Mouse (Mus musculus): ENCODE data around the gene Pigo. TPM values are rescaled to one million over a fixed set of nuclear protein-coding genes. Genes with fewer than 3 reads are reported as not detected.

The Pigo gene
- total and polyA plus RNA-seq, 3 experiments = 20.1 to 26.5 (median 21.0) TPM

GRCm38 (mm10) chr4:43040114-43040572 lies 14.5 kb upstream of the Pigo start:
- Histone ChIP-seq H3K9ac (ENCODE audit: low read depth, low read length) (peak overlapping the region; percentile 80), H3K79me2 (replicated peaks; ENCODE audit: control insufficient read depth, insufficient read depth, low read length) (no peaks in the 10 kb centered on the region), H3K36me3 (ENCODE audit: control insufficient read depth, insufficient read depth, low read length) (no peaks in the 10 kb centered on the region), H3K27ac (peak overlapping the region; percentile 86), H3K4me1 (ENCODE audit: control insufficient read depth, insufficient read depth, low read length) (peaks cover 13% of the 10 kb centered on the region), H3K4me3 (peak overlapping the region; percentile 78), H3K27me3 (ENCODE audit: control insufficient read depth, insufficient read depth, low read length) (no peaks in the 10 kb centered on the region)
- DNase-seq = peak; percentile 93 to 97
- intact Hi-C loops (cut with DNase I) = loop anchor here (10.0 kb wide), 1 partner anchor 365 kb away; no protein-coding TSS in a partner anchor
- 1% methylated on average over 25 of the region's 25 CpGs for WGBS
- TF ChIP-seq POLR2A (IDR thresholded peaks at IDR 0.05; ENCODE audit: insufficient read depth, low read depth, low read length) = peak; percentile 64
- TF ChIP-seq CTCF (IDR thresholded peaks at IDR 0.05) = no peak; the same call in 1 of the 2 replicates

- DNase-seq = no peak
- H3K27me3 ChIP-seq (ENCODE audit: control insufficient read depth, insufficient read depth, low read length) = no peaks in the 10 kb centered on the region
- no peaks in the 10 kb centered on the region for H3K36me3 ChIP-seq (ENCODE audit: control insufficient read depth, insufficient read depth, low read length)
- peak overlapping the region; percentile 86 for H3K27ac ChIP-seq
- H3K4me3 ChIP-seq = peak overlapping the region; percentile 78
- WGBS = 2% methylated on average over 11 of the region's 11 CpGs
- H3K9ac ChIP-seq (ENCODE audit: low read depth, low read length) = peak overlapping the region; percentile 80
- TF ChIP-seq EP300 (IDR thresholded peaks at IDR 0.05; ENCODE audit: insufficient read depth, low read depth, low read length) (no peak), CTCF (IDR thresholded peaks at IDR 0.05) (no peak), POLR2A (IDR thresholded peaks at IDR 0.05; ENCODE audit: insufficient read depth, low read depth, low read length) (no peak)
- intact Hi-C loops (cut with DNase I) = loop anchor here (10.0 kb wide), 1 partner anchor 365 kb away; no protein-coding TSS in a partner anchor
- no peaks in the 10 kb centered on the region for H3K79me2 ChIP-seq (replicated peaks; ENCODE audit: control insufficient read depth, insufficient read depth, low read length)
- H3K4me1 ChIP-seq (ENCODE audit: control insufficient read depth, insufficient read depth, low read length) = peaks cover 10% of the 10 kb centered on the region
These were observed 14.0 kb upstream of the Pigo start for GRCm38 (mm10) chr4:43039609-43040008.

GRCm38 (mm10) chr4:43038567-43039495 lies 13.2 kb upstream of the Pigo start:
- no peaks in the 10 kb centered on the region for H3K27me3 ChIP-seq (ENCODE audit: control insufficient read depth, insufficient read depth, low read length)
- no peak for TF ChIP-seq EP300 (IDR thresholded peaks at IDR 0.05; ENCODE audit: insufficient read depth, low read depth, low read length)
- TF ChIP-seq POLR2A (IDR thresholded peaks at IDR 0.05; ENCODE audit: insufficient read depth, low read depth, low read length) = no peak
- no peak for TF ChIP-seq CTCF (IDR thresholded peaks at IDR 0.05)
- peak overlapping the region; percentile 78 for H3K4me3 ChIP-seq
- H3K79me2 ChIP-seq (replicated peaks; ENCODE audit: control insufficient read depth, insufficient read depth, low read length) = no peaks in the 10 kb centered on the region; the same call in 1 of the 2 replicates
- WGBS = 37% methylated on average over 15 of the region's 15 CpGs
- peak; percentile 40 to 53 for DNase-seq
- intact Hi-C loops (cut with DNase I) = no loop called here
- H3K9ac ChIP-seq (ENCODE audit: low read depth, low read length) = 0 out of 2 replicates have a peak overlapping the region, but pooled peaks have one; percentile 1
- no peaks in the 10 kb centered on the region for H3K36me3 ChIP-seq (ENCODE audit: control insufficient read depth, insufficient read depth, low read length)
- H3K27ac ChIP-seq = peak overlapping the region; percentile 86
- H3K4me1 ChIP-seq (ENCODE audit: control insufficient read depth, insufficient read depth, low read length) = peaks cover 9% of the 10 kb centered on the region

GRCm38 (mm10) chr4:43037860-43038566 lies 12.4 kb upstream of the Pigo start:
- no peak overlapping the region for H3K4me3 ChIP-seq
- H3K9ac ChIP-seq (ENCODE audit: low read depth, low read length) = no peak overlapping the region
- no peak for DNase-seq
- no peak overlapping the region for H3K27ac ChIP-seq
- WGBS = 27% methylated on average over 4 of the region's 4 CpGs
- H3K36me3 ChIP-seq (ENCODE audit: control insufficient read depth, insufficient read depth, low read length) = no peaks in the 10 kb centered on the region
- TF ChIP-seq POLR2A (IDR thresholded peaks at IDR 0.05; ENCODE audit: insufficient read depth, low read depth, low read length) (no peak), EP300 (IDR thresholded peaks at IDR 0.05; ENCODE audit: insufficient read depth, low read depth, low read length) (no peak), CTCF (IDR thresholded peaks at IDR 0.05) (no peak)
- H3K79me2 ChIP-seq (replicated peaks; ENCODE audit: control insufficient read depth, insufficient read depth, low read length) = no peaks in the 10 kb centered on the region; the same call in 1 of the 2 replicates
- no peaks in the 10 kb centered on the region for H3K27me3 ChIP-seq (ENCODE audit: control insufficient read depth, insufficient read depth, low read length)
- intact Hi-C loops (cut with DNase I) = no loop called here
- H3K4me1 ChIP-seq (ENCODE audit: control insufficient read depth, insufficient read depth, low read length) = peaks cover 9% of the 10 kb centered on the region

GRCm38 (mm10) chr4:43036356-43036755 lies 10.7 kb upstream of the Pigo start:
- Histone ChIP-seq H3K36me3 (ENCODE audit: control insufficient read depth, insufficient read depth, low read length) (no peaks in the 10 kb centered on the region), H3K4me1 (ENCODE audit: control insufficient read depth, insufficient read depth, low read length) (peaks cover 11% of the 10 kb centered on the region), H3K4me3 (no peak overlapping the region), H3K9ac (ENCODE audit: low read depth, low read length) (no peak overlapping the region), H3K27me3 (ENCODE audit: control insufficient read depth, insufficient read depth, low read length) (no peaks in the 10 kb centered on the region), H3K27ac (no peak overlapping the region), H3K79me2 (replicated peaks; ENCODE audit: control insufficient read depth, insufficient read depth, low read length) (no peaks in the 10 kb centered on the region; the same call in 1 of the 2 replicates)
- intact Hi-C loops (cut with DNase I) = no loop called here
- TF ChIP-seq CTCF (IDR thresholded peaks at IDR 0.05) (no peak), EP300 (IDR thresholded peaks at IDR 0.05; ENCODE audit: insufficient read depth, low read depth, low read length) (no peak), POLR2A (IDR thresholded peaks at IDR 0.05; ENCODE audit: insufficient read depth, low read depth, low read length) (no peak)
- no peak for DNase-seq
- WGBS = 86% methylated on average over 10 of the region's 10 CpGs

All from heart, adult 2 months (tissue).